Mouse (Mus musculus): ENCODE measurements at regions not wholly inside any gene's neighbourhood (a gene's known extent, or its start where the extent isn't known, plus 50 kb on each side); places are given as distances from the start of the nearest gene placed in this dataset.

- DNase-seq (ENCODE audit: low read depth, low spot score): no peak
Measured at GRCm38 (mm10) chrX:64080717-64081116, 71.3 kb downstream of the Gm6760 start.

- peak; percentile 1 for DNase-seq (ENCODE audit: low read depth, low spot score)
Measured at GRCm38 (mm10) chrX:64058389-64058788, 93.6 kb downstream of the Gm6760 start.

- DNase-seq (ENCODE audit: low read depth, low spot score): no peak
Measured at GRCm38 (mm10) chrX:64056776-64057175, 95.2 kb downstream of the Gm6760 start.
